Mouse (Mus musculus): ENCODE data around the gene Cd302. TPM values are rescaled to one million over a fixed set of nuclear protein-coding genes. Genes with fewer than 3 reads are reported as not detected.

Cd302 gene
- total RNA-seq, 2 experiments from 2014 or later: 17.8 to 18.8 TPM

DNA sequence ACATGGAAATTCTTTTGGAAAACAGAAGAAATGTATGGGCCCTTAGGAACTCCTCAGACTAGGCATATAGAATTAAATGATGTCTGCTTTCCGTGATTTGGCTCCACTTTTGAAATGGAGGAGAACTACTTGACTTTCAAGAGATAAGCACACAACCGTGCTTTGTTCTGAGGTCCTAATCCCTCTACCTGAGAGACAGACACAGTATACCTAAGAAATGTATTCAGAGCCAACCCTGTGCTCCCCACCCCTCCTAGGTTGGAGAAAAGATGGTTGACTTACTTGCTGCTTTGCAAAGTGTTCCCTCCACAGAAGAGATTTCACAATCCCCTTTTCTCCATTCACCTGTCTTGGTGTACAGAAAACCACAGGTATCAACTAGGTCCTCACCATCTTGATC is 27.5 kb downstream of the Cd302 start:
- DNase-seq (ENCODE audit: low spot score in 2 of 2): no peak

DNA sequence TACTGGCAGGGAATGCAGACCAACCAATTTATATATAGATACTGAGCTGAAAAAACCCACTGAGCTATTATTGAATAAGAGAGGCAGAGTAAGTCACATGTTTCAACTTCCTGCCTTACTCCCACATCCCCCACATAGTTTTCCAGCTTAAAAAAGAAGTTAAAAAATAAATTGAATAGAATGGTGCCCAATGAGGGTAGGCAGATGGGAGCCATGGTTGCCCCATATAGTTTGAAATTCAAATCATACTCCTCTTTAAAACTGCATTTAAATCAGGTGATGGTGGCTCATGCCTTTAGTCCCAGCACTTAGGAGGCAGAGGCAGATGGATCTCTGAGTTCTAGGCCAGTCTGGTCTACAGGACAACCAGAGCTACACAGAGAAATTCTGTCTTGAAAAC is 30.8 kb downstream of the Cd302 start:
- DNase-seq (ENCODE audit: low spot score in 2 of 2): no peak

DNA sequence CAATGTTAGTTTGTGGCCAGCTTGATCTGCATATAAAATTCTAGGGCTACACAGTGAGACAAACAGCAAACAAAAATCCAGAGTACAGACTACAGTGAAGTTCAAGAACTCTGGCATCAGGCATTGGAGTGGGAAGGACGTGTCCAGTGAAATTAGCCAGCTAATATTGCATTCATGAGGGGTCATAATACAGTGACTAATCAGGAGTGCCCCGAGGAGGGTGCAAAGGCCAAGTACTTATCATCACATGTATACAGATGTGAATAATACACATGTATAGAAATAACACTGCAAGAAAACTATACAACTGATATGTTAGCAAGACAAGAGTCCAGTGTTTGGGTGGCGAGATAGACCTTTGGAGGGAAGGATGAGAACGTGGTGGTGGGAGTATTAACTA is 31.5 kb downstream of the Cd302 start:
- DNase-seq (ENCODE audit: low spot score in 2 of 2): no peak

DNA sequence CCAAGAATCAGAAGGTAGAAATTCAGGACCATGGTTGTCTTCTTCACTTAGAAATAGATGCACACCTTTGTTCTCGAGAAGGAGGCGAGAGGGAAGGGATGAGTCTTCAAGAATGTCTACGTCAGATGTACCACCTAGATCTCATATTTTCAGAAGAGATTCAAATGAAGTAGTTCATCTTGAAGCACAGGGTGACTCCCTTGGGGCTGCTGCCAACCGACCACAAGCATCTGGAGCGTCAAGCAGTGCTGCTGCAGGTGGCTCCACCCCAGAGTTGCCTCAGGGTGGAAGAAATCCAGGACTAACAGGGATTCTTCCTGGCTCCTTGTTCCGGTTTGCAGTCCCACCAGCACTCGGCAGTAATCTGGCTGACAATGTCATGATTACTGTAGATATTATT is 49.8 kb downstream of the Cd302 start:
- no peak for DNase-seq (ENCODE audit: low spot score in 2 of 2)

DNA sequence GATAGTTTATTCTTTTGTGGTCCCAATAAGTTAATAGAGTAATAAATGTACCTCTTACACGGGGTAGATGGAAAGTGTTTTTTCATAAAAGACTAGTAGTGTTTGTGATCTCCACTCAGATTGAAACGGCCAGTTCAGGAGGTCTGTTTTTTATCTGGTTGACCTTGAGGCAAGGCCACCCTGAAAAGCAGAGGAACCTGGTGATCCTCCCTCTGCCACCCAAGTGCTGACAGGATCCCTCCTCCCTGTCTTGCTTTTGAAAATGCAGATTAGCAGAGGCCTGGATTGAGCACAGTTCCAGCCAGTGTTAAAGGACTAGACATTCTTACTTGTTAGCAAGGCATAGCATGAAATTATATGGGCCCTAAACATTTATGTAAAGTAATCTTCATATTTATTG is 51.1 kb downstream of the Cd302 start:
- no peak for DNase-seq (ENCODE audit: low spot score in 2 of 2)

DNA sequence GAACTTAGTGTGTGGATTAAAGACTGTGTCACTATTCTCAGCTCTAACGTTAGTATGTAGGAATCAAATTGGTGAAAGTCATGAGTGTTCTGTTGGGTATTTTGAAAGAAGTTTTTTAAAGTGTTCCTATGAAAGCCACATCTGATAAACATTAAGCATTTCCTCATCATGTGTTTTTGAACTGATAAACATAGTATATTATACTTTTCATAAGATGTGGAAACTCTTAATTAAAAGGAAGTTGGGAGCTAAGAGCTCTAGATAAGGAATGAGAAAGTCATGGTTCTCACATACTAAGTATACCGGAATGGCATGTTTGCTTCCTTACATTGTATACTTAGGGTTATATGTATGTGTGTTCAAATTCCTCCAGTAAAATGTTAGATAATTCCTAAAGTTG is 53.9 kb downstream of the Cd302 start:
- no peak for DNase-seq (ENCODE audit: low spot score in 2 of 2)

DNA sequence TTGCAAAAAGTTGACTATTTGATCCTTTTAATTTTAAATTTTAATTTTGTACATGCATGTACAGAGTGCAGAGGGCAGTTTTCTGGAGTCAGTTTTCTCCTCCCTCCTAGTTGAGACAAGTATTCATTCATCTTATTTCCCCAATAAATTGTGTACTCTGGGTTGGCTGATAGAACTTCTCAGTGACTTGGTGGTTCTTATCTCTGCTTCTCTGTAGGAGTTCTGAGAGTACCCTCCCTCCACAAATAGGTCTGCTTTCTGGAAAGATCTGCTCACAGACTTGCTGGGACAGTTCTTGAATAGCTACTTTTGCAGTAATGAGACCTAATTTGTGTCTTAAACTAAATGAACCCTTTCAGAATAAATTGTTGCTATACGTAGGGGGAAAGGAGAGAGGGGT is 55.8 kb downstream of the Cd302 start:
- no peak for DNase-seq (ENCODE audit: low spot score in 2 of 2)

DNA sequence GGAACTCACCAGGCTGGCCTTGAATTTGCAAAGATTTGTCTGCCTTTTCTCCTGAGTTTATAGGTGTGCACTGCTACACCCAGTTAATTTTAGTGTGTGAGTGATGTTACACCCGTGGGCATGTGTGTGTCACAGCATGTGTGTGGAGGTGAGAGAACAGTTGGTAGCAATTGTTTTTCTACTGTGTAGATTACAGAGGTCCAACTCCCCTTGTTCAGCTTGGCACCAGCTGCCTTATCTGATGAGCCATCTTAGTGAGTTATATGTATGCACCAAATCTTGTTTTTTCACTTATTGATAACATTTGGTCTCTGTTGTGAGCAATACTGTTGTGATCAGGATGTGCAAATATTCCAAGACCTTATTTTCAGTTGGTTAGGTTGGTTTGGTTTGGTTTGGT is 60.8 kb downstream of the Cd302 start:
- DNase-seq (ENCODE audit: low spot score in 2 of 2): no peak

DNA sequence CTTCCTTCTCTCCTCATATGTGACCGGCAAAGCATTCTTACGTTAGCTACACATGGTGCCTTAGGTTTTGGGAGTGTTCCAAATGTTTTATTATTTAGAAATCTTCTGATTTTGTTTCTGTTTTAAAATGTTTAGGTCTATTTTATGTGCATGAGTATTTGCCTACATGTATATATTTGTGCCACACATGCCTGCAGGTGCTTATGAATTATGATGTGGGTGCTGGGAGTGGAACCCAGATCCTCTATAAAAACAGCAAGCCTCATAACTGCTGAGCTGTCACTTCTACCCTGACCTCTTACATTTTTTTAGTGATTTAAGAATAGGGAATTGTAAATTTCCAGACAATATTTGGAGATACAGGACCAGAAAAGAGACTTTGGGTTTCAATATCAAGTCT is 62.3 kb downstream of the Cd302 start:
- no peak for DNase-seq (ENCODE audit: low spot score in 2 of 2)

DNA sequence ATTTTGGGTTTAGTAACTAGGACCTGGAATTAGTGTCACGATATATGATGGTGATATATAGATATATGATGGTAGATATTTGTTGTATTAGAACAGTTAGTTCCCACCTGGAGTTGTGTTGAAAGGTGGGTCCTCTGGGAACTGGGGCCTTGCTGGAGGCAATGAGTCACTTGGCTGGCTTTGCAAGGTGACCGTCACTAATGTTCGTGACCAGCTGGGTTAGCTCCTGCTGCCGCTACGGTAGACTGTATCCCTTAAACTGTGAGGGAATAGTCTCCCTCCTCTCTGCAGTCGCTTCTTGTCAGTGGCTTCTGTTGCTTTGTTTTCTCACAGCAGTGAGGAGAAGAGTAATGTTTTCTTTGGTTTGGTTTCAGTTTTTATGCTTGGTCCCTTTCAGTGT is 63.1 kb downstream of the Cd302 start:
- no peak for DNase-seq (ENCODE audit: low spot score in 2 of 2)

DNA sequence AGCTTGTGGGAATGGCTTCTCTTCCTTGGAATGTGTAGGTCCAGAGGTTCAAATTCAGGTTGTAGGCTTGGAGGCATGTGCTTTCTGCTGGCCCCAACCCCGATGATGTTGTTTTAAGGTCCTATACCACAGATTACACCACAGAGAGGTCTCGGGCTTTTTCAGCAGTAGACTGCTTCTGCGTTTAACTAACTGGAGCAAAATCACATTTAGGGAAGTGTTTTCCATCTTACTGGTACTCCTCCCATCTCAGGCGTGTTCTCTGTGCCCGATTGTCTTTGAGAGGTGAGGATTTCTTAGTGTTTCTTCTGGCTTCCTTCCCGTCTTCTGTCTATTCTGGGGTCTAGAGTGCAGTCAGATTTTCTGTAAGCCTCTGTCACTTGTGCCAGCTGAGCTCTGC is 66.7 kb downstream of the Cd302 start:
- no peak for DNase-seq (ENCODE audit: low spot score in 2 of 2)

DNA sequence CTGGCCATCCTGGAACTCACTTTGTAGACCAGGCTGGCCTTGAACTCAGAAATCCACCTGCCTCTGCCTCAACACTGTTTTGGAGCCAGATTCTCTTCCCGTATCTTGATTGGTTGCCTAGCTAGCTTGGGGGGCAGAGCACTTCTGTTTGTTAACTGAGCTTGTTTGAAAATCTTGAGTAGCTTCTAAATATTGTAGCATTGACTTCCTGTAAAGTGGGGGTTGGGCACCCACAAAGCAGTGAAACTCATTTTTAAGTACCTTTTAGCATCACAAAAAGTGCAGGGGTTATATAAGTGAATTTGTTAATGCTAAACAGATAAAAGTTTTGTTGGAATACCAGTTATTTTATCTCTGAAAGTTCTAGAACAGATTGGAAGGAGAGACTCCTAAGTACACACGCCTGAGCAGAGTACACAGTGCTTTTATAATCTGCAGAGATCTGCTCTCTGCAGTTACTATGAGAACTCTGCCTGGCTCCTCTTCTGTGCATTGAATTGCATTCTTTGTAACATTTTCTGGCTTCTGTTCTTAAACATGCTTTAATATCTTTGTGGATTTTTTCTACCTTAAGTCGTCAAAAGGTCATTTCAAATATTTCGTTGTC is 67.6 kb downstream of the Cd302 start:
- DNase-seq (ENCODE audit: low spot score in 2 of 2): no peak

DNA sequence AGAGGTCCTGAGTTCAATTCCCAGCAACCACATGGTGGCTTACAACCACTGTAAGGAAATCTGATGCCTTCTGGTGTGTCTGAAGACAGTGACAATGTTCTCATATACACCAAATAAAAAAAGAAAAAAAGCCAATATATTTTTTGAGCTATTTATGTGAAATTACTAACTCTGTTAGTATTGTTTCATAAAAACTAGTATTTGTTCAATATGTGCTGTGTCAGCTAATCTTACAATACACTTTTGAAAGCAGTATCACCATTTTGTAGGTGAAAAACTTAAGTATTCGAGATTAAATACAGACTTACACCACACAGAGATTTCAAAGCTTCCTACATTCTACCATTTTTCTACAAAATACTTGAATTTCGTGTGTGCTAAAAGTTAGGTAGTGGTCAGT is 69.6 kb downstream of the Cd302 start:
- DNase-seq (ENCODE audit: low spot score in 2 of 2): no peak

DNA sequence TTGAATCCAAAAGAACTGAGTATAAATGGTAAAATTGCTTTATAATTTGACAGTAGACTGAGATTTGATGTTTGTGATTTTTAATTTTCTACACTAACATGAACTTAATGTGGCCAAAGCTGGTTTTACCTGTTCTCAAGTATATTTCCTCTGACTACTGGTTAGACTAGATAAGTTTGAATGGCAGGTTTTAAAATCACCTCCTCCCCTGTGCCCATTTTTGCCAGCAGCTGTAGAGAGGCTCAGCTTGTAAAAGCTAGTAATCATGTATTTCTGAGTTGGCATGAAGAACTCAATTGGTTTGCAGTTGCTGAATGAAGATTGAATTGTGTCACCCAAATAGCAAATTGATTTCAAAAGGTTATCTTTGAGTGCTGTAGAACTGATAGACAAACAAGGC is 71.8 kb downstream of the Cd302 start:
- no peak for DNase-seq (ENCODE audit: low spot score in 2 of 2)

DNA sequence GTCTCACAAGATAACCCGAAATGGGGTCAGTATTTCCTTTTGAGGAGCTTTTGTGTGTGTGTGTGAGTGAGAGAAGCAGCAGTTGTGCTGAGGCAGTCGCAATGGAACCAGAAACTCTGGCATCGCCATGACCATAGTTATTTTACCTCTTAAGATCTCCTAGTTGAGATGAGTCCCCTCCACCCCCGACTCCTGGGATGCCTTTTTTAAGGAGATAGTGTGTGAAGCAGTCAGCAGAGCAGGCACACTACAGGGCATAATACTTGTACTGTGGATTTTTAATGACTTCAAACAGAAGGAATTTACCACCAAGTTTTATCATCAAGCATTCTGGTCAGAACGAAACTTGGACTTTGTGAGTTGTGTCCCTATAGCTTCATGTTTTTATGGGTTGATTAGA is 73.5 kb downstream of the Cd302 start:
- no peak for DNase-seq (ENCODE audit: low spot score in 2 of 2)

DNA sequence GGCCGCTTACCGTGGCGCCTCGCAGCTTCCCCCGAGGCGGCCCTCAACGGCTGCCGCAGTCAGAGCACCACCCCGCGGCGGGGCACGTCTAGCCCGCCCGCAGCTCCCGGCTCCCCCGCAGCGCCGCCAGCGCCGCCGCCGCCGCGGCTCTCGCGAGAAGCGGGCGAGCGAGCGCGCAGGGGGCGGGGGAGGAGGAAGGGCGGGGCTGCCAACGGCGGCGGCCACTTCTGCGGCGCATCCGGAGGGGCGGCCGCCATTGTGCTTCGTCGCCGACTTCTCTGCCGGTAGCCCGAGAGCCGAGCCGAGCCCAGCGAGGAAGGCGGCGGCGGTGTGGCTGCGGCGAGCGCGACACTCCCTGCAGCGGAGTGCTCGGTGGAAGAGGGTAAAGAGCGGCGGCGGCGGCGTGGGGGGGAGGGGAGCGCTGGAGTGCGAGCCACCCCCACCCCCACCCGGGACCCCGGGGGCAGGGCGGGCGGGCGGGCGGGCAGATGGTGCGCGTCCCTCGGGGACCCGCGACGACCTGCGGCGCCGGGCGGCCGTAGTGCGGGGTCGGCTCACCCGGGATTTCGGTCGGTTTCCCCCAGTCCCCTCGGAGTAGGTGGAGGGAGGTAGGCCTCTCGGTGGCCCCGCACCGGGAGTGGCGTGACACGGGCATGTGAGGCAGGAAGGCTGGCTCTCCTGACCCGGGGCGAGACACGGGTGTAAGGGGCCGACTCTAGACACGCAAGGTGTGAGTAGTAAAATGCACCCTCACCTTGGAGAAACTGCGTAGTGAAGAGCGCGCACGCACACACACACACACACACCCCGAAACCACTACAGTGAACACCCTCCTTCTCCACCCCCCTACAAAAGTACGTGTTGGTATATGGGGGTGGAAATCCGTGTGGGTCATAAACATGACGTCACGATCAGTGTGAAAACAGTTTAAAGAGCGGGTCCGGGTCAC is 74.3 kb downstream of the Cd302 start, which contains the start of the genes Baz2b and March7:
Gene Baz2b (minus strand): TSS at position 137 of the 949 bp plus-strand sequence.
Gene March7 (plus strand): TSS at position 185 of the 949 bp plus-strand sequence.
- peak; percentile 85 to 90 for DNase-seq (ENCODE audit: low spot score in 2 of 2)

DNA sequence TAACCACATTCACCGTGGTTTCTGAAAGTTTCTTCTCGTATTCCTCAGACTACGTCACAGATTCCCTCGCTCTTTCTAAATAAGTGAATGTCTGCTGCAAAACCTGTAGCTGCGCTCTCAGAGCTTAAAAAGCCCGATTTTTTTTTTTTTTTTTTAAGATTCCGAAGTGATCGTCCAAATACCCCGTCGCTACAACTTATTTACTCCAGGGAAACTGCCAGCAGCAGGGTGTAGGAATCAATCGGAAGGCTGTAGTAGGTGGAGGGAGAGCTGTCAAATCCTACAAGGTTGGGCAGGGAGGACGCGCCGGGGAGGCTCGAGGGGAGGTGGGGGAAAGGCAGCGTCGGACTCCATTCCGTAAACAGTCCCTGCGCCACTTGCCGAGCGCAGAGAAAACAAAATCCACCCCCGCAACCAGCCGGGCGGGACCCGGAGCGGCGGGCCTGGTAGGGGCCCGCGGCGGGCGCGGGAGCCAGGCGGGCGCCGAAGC is 75.1 kb downstream of the Cd302 start:
- DNase-seq (ENCODE audit: low spot score in 2 of 2): peak; percentile 26 to 53

DNA sequence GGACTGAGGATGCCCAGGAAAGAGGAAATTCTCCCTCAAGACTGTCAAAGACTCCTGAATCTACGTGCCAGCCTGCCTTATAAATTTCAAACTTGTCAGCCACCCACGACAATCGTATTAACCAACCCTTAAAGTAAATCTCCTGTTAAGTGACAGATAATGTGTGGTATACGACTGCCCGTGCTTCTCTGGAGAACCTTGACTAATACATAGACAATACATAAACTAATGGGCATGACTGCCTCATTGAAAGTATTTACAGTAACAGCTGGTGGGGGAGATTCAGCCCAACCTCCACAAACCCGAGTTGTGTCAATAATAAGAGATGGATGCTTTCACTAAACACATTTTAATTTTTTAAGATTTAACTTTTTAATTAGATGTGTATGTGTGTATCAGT is 78.5 kb downstream of the Cd302 start:
- DNase-seq (ENCODE audit: low spot score in 2 of 2): no peak

DNA sequence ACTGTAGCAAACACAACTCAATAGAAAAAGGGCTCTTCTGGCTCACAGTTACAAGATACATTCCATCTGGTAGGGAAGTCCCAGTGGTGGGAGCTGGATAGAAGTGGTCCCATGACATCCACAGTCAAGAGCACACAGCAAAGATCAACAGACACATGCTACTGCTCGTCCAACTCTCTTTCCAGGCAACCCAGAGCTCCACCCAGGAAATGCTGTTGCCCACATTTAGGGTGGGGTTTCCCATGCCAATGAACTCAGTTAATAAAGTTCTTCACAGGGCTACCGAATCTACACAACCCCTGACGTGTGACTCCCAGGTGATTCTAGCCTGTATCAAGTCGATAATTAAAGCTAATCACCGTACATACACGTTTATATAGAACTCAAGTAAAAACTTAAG is 80.1 kb downstream of the Cd302 start:
- DNase-seq (ENCODE audit: low spot score in 2 of 2): no peak

DNA sequence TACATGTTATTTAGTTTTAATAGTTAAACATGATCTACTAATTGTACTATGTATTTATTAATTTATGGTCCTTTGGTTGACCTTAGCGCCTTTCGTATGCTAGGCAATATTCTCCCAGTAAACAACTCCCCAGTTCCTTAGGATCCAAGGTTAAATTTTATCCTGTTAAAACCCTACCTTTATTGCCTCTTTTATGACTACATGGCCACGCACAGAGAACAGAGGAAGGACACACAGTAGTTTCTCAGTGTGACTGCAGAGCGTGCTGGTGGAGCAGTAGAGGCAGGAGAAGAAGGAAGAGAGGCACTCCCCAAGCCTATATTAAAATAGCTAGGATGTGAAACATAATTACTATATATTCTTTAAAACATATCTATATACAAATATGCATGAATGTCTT is 80.6 kb downstream of the Cd302 start:
- DNase-seq (ENCODE audit: low spot score in 2 of 2): no peak

DNA sequence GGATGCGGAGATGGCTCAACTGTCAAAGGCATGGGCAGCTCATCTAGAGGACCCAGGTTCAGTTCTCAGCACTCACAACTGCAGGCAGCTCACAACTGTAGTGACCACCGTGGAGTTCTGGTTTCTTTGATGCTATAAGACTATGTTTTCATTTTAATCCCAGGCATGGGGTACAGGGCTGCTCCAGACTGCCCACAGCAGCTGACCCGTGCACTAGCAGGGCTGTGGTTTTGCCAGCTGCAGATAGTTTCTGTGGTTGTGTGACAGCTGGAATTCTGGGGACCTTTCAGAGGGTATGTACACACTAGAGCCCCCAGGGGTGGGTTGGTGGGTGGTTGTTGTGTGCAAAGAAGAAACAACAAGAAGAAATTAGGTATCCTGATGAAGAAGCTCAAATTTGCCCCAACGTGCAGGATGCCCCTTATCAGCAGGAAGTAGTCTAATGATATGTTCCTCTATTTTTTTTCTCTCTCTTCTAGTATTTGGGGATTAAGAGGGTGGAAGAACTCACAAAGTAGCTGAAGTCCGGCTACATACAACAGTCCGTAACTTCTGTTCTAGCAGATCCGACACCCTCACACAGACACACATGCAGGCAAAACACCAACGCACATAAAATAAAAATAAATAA is 81.3 kb downstream of the Cd302 start:
- DNase-seq (ENCODE audit: low spot score in 2 of 2): no peak

All from gastrocnemius, postnatal 4 days (tissue).